Mouse (Mus musculus) limb, embryonic 12.5 days (tissue): Measurements from ENCODE around the gene Cope. TPM values are rescaled to one million over a fixed set of nuclear protein-coding genes. Genes with fewer than 3 reads are reported as not detected.

Experiments used
- polyA plus RNA-seq: library from polyadenylated mRNA; unstranded; fragments of >200 nt; fragmentation: Nextera tagmentation; extraction: Ambion mirVana; gene quantifications from 2 replicates; pipeline ENCODE4 v1.2.1, GENCODE M21; 2016

Gene Cope
- polyA plus RNA-seq, 1 experiment from 2014 or later: 269 TPM

Other genes with a start within 250 kb of the Cope start
- gene Tm6sf2, start 229.6 kb upstream of the Cope start, polyA plus RNA-seq: 0.79 and 0.96 TPM in 2 replicates
- gene Hapln4, start 219.1 kb upstream of the Cope start, polyA plus RNA-seq: not detected in 2 replicates
- gene Ncan, start 181.6 kb upstream of the Cope start, polyA plus RNA-seq: 0.56 and 1.1 TPM in 2 replicates
- gene Nr2c2ap, start 171.2 kb upstream of the Cope start, polyA plus RNA-seq: 21.4 and 22.7 TPM in 2 replicates
- gene Rfxank, start 163.4 kb upstream of the Cope start, polyA plus RNA-seq: 26.6 and 28.4 TPM in 2 replicates
- gene Borcs8, start 163.0 kb upstream of the Cope start, polyA plus RNA-seq: 44.7 and 47.6 TPM in 2 replicates
- 0.49 and 1.1 TPM in 2 replicates for gene Mef2b, start 162.8 kb upstream of the Cope start, polyA plus RNA-seq
- 67.5 and 69.9 TPM in 2 replicates for gene Tmem161a, start 130.2 kb upstream of the Cope start, polyA plus RNA-seq
- 2.4 and 3.5 TPM in 2 replicates for gene Slc25a42, start 90.2 kb upstream of the Cope start, polyA plus RNA-seq
- gene Sugp2, start 68.3 kb upstream of the Cope start, polyA plus RNA-seq: 48.3 and 50.7 TPM in 2 replicates
- 22.5 and 26.4 TPM in 2 replicates for gene Armc6, start 68.1 kb upstream of the Cope start, polyA plus RNA-seq
- gene Homer3, start 19.7 kb upstream of the Cope start, polyA plus RNA-seq: 88.9 and 92.6 TPM in 2 replicates
- 52.0 and 54.9 TPM in 2 replicates for gene Ddx49, start within 50 bp of the Cope start, polyA plus RNA-seq
- 7.9 and 8.8 TPM in 2 replicates for gene Cers1, start 13.3 kb downstream of the Cope start, polyA plus RNA-seq
- 3.7 and 4.2 TPM in 2 replicates for gene Gdf1, start 27.3 kb downstream of the Cope start, polyA plus RNA-seq
- gene Upf1, start 50.8 kb downstream of the Cope start, polyA plus RNA-seq: 32.5 and 34.3 TPM in 2 replicates
- gene Comp, start 71.0 kb downstream of the Cope start, polyA plus RNA-seq: 2.8 and 5.8 TPM in 2 replicates
- gene Crtc1, start 137.1 kb downstream of the Cope start, polyA plus RNA-seq: 18.4 and 24.8 TPM in 2 replicates
- gene Klhl26, start 174.4 kb downstream of the Cope start, polyA plus RNA-seq: 26.8 and 27.3 TPM in 2 replicates
- gene Tmem59l, start 184.8 kb downstream of the Cope start, polyA plus RNA-seq: 17.5 and 22.1 TPM in 2 replicates
- 82.4 and 105 TPM in 2 replicates for gene Crlf1, start 190.6 kb downstream of the Cope start, polyA plus RNA-seq
- 142 and 151 TPM in 2 replicates for gene Rex1bd, start 204.2 kb downstream of the Cope start, polyA plus RNA-seq
- gene Uba52, start 208.3 kb downstream of the Cope start, polyA plus RNA-seq: 882 and 891 TPM in 2 replicates
- gene Fkbp8, start 225.2 kb downstream of the Cope start, polyA plus RNA-seq: 280 and 286 TPM in 2 replicates
- 50.3 and 50.7 TPM in 2 replicates for gene Kxd1, start 225.4 kb downstream of the Cope start, polyA plus RNA-seq
- 18.7 and 21.2 TPM in 2 replicates for gene Ell, start 236.9 kb downstream of the Cope start, polyA plus RNA-seq